Mouse (Mus musculus): ENCODE measurements at regions not wholly inside any gene's neighbourhood (a gene's known extent, or its start where the extent isn't known, plus 50 kb on each side); places are given as distances from the start of the nearest gene placed in this dataset.

GRCm38 (mm10) chr1:79999081-79999480 lies 138.1 kb upstream of the Serpine2 start:
- Histone ChIP-seq H3K27ac (replicated peaks; ENCODE audit: low read depth, low read length) (no peak overlapping the region), H3K4me3 (replicated peaks; ENCODE audit: low read length) (no peak overlapping the region), H3K9me3 (ENCODE audit: control insufficient read depth, low read length) (no peaks in the 10 kb centered on the region), H3K9ac (ENCODE audit: low read depth, low read length, severe bottlenecking) (no peak overlapping the region), H3K4me2 (replicated peaks; ENCODE audit: low read depth, low read length, severe bottlenecking) (no peak overlapping the region), H3K4me1 (ENCODE audit: control insufficient read depth, insufficient read depth, low read length) (peaks cover 5% of the 10 kb centered on the region), H3K27me3 (ENCODE audit: control insufficient read depth, insufficient read depth, low read length) (no peaks in the 10 kb centered on the region), H3K36me3 (ENCODE audit: control insufficient read depth, insufficient read depth, low read length) (no peaks in the 10 kb centered on the region)
- no peak for ATAC-seq (ENCODE audit: low FRiP score, low read depth)
- peak; percentile 20 for DNase-seq (ENCODE audit: low spot score)
- no peak for TF ChIP-seq POLR2A (IDR thresholded peaks at IDR 0.05; ENCODE audit: borderline replicate concordance, extremely low read depth, insufficient read depth, insufficient read length)
- WGBS: 73% methylated on average over 11 of the region's 11 CpGs

- WGBS: 92% methylated on average over 10 of the region's 10 CpGs
- DNase-seq (ENCODE audit: low spot score) (no peak), ATAC-seq (ENCODE audit: low FRiP score, low read depth) (no peak)
- Histone ChIP-seq H3K4me1 (ENCODE audit: control insufficient read depth, insufficient read depth, low read length) (peaks cover 5% of the 10 kb centered on the region), H3K27me3 (ENCODE audit: control insufficient read depth, insufficient read depth, low read length) (no peaks in the 10 kb centered on the region), H3K27ac (replicated peaks; ENCODE audit: low read depth, low read length) (no peak overlapping the region), H3K9me3 (ENCODE audit: control insufficient read depth, low read length) (no peaks in the 10 kb centered on the region), H3K9ac (ENCODE audit: low read depth, low read length, severe bottlenecking) (no peak overlapping the region), H3K36me3 (ENCODE audit: control insufficient read depth, insufficient read depth, low read length) (no peaks in the 10 kb centered on the region), H3K4me2 (replicated peaks; ENCODE audit: low read depth, low read length, severe bottlenecking) (no peak overlapping the region), H3K4me3 (replicated peaks; ENCODE audit: low read length) (no peak overlapping the region)
- no peak for TF ChIP-seq POLR2A (IDR thresholded peaks at IDR 0.05; ENCODE audit: borderline replicate concordance, extremely low read depth, insufficient read depth, insufficient read length)
Observed at GRCm38 (mm10) chr1:79997911-79998310, 136.9 kb upstream of the Serpine2 start.

- Histone ChIP-seq H3K9me3 (ENCODE audit: control insufficient read depth, low read length) (no peaks in the 10 kb centered on the region), H3K27me3 (ENCODE audit: control insufficient read depth, insufficient read depth, low read length) (no peaks in the 10 kb centered on the region), H3K4me1 (ENCODE audit: control insufficient read depth, insufficient read depth, low read length) (peaks cover 5% of the 10 kb centered on the region), H3K4me2 (replicated peaks; ENCODE audit: low read depth, low read length, severe bottlenecking) (no peak overlapping the region), H3K36me3 (ENCODE audit: control insufficient read depth, insufficient read depth, low read length) (no peaks in the 10 kb centered on the region), H3K9ac (ENCODE audit: low read depth, low read length, severe bottlenecking) (no peak overlapping the region), H3K27ac (replicated peaks; ENCODE audit: low read depth, low read length) (no peak overlapping the region), H3K4me3 (replicated peaks; ENCODE audit: low read length) (no peak overlapping the region)
- ATAC-seq (ENCODE audit: low FRiP score, low read depth): no peak
- no peak for DNase-seq (ENCODE audit: low spot score)
- TF ChIP-seq POLR2A (IDR thresholded peaks at IDR 0.05; ENCODE audit: borderline replicate concordance, extremely low read depth, insufficient read depth, insufficient read length): no peak
- 94% methylated on average over 6 of the region's 6 CpGs for WGBS
Observed at GRCm38 (mm10) chr1:79997456-79997855, 136.5 kb upstream of the Serpine2 start.

- no peaks in the 10 kb centered on the region for H3K9me3 ChIP-seq (ENCODE audit: control insufficient read depth, low read length)
- H3K9ac ChIP-seq (ENCODE audit: low read depth, low read length, severe bottlenecking): no peak overlapping the region
- H3K27me3 ChIP-seq (ENCODE audit: control insufficient read depth, insufficient read depth, low read length): no peaks in the 10 kb centered on the region
- H3K4me2 ChIP-seq (replicated peaks; ENCODE audit: low read depth, low read length, severe bottlenecking): no peak overlapping the region
- DNase-seq (ENCODE audit: low spot score) (no peak), ATAC-seq (ENCODE audit: low FRiP score, low read depth) (no peak)
- no peak for TF ChIP-seq POLR2A (IDR thresholded peaks at IDR 0.05; ENCODE audit: borderline replicate concordance, extremely low read depth, insufficient read depth, insufficient read length)
- H3K4me1 ChIP-seq (ENCODE audit: control insufficient read depth, insufficient read depth, low read length): peaks cover 9% of the 10 kb centered on the region
- no peak overlapping the region for H3K4me3 ChIP-seq (replicated peaks; ENCODE audit: low read length)
- H3K27ac ChIP-seq (replicated peaks; ENCODE audit: low read depth, low read length): no peak overlapping the region
- H3K36me3 ChIP-seq (ENCODE audit: control insufficient read depth, insufficient read depth, low read length): no peaks in the 10 kb centered on the region
- WGBS: 73% methylated on average over 3 of the region's 3 CpGs
Observed at GRCm38 (mm10) chr1:79984721-79985120, 123.7 kb upstream of the Serpine2 start.

- Histone ChIP-seq H3K4me2 (replicated peaks; ENCODE audit: low read depth, low read length, severe bottlenecking) (no peak overlapping the region), H3K9me3 (ENCODE audit: control insufficient read depth, low read length) (no peaks in the 10 kb centered on the region), H3K9ac (ENCODE audit: low read depth, low read length, severe bottlenecking) (no peak overlapping the region), H3K4me3 (replicated peaks; ENCODE audit: low read length) (no peak overlapping the region), H3K27ac (replicated peaks; ENCODE audit: low read depth, low read length) (no peak overlapping the region), H3K4me1 (ENCODE audit: control insufficient read depth, insufficient read depth, low read length) (peaks cover 15% of the 10 kb centered on the region), H3K36me3 (ENCODE audit: control insufficient read depth, insufficient read depth, low read length) (no peaks in the 10 kb centered on the region), H3K27me3 (ENCODE audit: control insufficient read depth, insufficient read depth, low read length) (no peaks in the 10 kb centered on the region)
- DNase-seq (ENCODE audit: low spot score) (no peak), ATAC-seq (ENCODE audit: low FRiP score, low read depth) (no peak)
- WGBS: 22% methylated on average over 13 of the region's 13 CpGs
- no peak for TF ChIP-seq POLR2A (IDR thresholded peaks at IDR 0.05; ENCODE audit: borderline replicate concordance, extremely low read depth, insufficient read depth, insufficient read length)
Observed at GRCm38 (mm10) chr1:79982678-79983280, 121.8 kb upstream of the Serpine2 start.
